Mouse (Mus musculus): ENCODE measurements around the gene Crcp. TPM values are rescaled to one million over a fixed set of nuclear protein-coding genes. Genes with fewer than 3 reads are reported as not detected.

Crcp gene
- total and polyA plus RNA-seq, 3 experiments, result 12.4 to 86.2 (median 45.0) TPM

- Histone ChIP-seq H3K4me1 (ENCODE audit: insufficient read depth, low read depth, low read length) (peaks cover 10% of the 10 kb centered on the region), H3K27me3 (ENCODE audit: insufficient read depth, low read length) (no peaks in the 10 kb centered on the region), H3K36me3 (replicated peaks) (peaks cover 24% of the 10 kb centered on the region), H3K4me3 (ENCODE audit: low read depth, low read length) (no peak overlapping the region), H3K9me3 (replicated peaks) (peaks cover 16% of the 10 kb centered on the region)
- TF ChIP-seq TAL1 (conservative IDR thresholded peaks at IDR 0.05; ENCODE audit: low read depth, low read length) (no peak), CTCF (IDR thresholded peaks at IDR 0.05; ENCODE audit: low read depth, low read length) (0 out of 2 replicates have a peak, but pooled peaks have one; percentile 28), POLR2AphosphoS5 (IDR thresholded peaks at IDR 0.05; ENCODE audit: insufficient replicate concordance, low read depth, low read length) (no peak), GATA1 (IDR thresholded peaks at IDR 0.05; ENCODE audit: borderline replicate concordance, low read length) (no peak), GATA2 (IDR thresholded peaks at IDR 0.05; ENCODE audit: borderline replicate concordance, low read depth, low read length) (no peak)
- DNase-seq (ENCODE audit: low spot score), result no peak
- ATAC-seq (ENCODE audit: extremely low read depth, insufficient number of reproducible peaks, low FRiP score, poor library complexity, severe bottlenecking), result no peak
These were observed 21.7 kb upstream of the Crcp start for GRCm38 (mm10) chr5:130007344-130007743.

- TF ChIP-seq TAL1 (conservative IDR thresholded peaks at IDR 0.05; ENCODE audit: low read depth, low read length) (no peak), GATA2 (IDR thresholded peaks at IDR 0.05; ENCODE audit: borderline replicate concordance, low read depth, low read length) (no peak), POLR2AphosphoS5 (IDR thresholded peaks at IDR 0.05; ENCODE audit: insufficient replicate concordance, low read depth, low read length) (no peak), CTCF (IDR thresholded peaks at IDR 0.05; ENCODE audit: low read depth, low read length) (no peak), GATA1 (IDR thresholded peaks at IDR 0.05; ENCODE audit: borderline replicate concordance, low read length) (no peak)
- no peak for ATAC-seq (ENCODE audit: extremely low read depth, insufficient number of reproducible peaks, low FRiP score, poor library complexity, severe bottlenecking)
- no peak for DNase-seq (ENCODE audit: low spot score)
These were observed 21.0 kb upstream of the Crcp start for GRCm38 (mm10) chr5:130008034-130008590.

GRCm38 (mm10) chr5:130009784-130010183 is 19.3 kb upstream of the Crcp start:
- Histone ChIP-seq H3K4me1 (ENCODE audit: insufficient read depth, low read depth, low read length) (peaks cover 6% of the 10 kb centered on the region; the same call in 1 of the 2 replicates), H3K27me3 (ENCODE audit: insufficient read depth, low read length) (no peaks in the 10 kb centered on the region), H3K36me3 (replicated peaks) (peaks cover 49% of the 10 kb centered on the region), H3K9me3 (replicated peaks) (peaks cover 16% of the 10 kb centered on the region), H3K4me3 (ENCODE audit: low read depth, low read length) (no peak overlapping the region)
- ATAC-seq (ENCODE audit: extremely low read depth, insufficient number of reproducible peaks, low FRiP score, poor library complexity, severe bottlenecking) (no peak), DNase-seq (ENCODE audit: low spot score) (no peak)
- TF ChIP-seq TAL1 (conservative IDR thresholded peaks at IDR 0.05; ENCODE audit: low read depth, low read length), result no peak
- TF ChIP-seq GATA2 (IDR thresholded peaks at IDR 0.05; ENCODE audit: borderline replicate concordance, low read depth, low read length), result no peak
- no peak for TF ChIP-seq POLR2AphosphoS5 (IDR thresholded peaks at IDR 0.05; ENCODE audit: insufficient replicate concordance, low read depth, low read length)
- no peak for TF ChIP-seq GATA1 (IDR thresholded peaks at IDR 0.05; ENCODE audit: borderline replicate concordance, low read length)
- TF ChIP-seq CTCF (IDR thresholded peaks at IDR 0.05; ENCODE audit: low read depth, low read length), result no peak

More at GRCm38 (mm10) chr5:130008034-130008590, 21.0 kb upstream of the Crcp start:
- no peaks in the 10 kb centered on the region for H3K27me3 ChIP-seq (ENCODE audit: insufficient read depth, low read length)
- peaks cover 11% of the 10 kb centered on the region for H3K4me1 ChIP-seq (ENCODE audit: insufficient read depth, low read depth, low read length)
- peaks cover 32% of the 10 kb centered on the region for H3K36me3 ChIP-seq (replicated peaks)
- no peak overlapping the region for H3K4me3 ChIP-seq (ENCODE audit: low read depth, low read length)
- H3K9me3 ChIP-seq (replicated peaks), result peaks cover 16% of the 10 kb centered on the region

DNA sequence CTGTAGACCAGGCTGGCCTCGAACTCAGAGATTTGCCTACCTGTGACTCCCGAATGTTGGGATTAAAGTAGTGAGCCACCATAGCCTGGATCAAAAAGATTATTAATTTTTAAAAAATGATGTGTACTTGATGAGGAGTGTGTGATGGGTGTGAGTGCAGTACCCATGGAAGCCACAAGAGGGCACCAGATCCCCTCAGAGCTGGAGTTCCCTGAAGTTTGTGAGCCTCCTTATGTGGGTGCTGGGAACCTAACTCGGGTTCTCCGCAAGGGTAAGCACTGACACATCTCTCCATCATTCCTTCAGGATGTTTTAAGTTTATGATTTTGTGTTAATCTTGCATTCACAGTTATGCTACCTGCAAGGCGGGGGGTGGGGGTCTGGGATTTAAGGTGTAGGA is 18.1 kb upstream of the Crcp start:
- Histone ChIP-seq H3K36me3 (replicated peaks) (peaks cover 59% of the 10 kb centered on the region), H3K4me3 (ENCODE audit: low read depth, low read length) (no peak overlapping the region), H3K27me3 (ENCODE audit: insufficient read depth, low read length) (no peaks in the 10 kb centered on the region), H3K9me3 (replicated peaks) (peaks cover 11% of the 10 kb centered on the region), H3K4me1 (ENCODE audit: insufficient read depth, low read depth, low read length) (peaks cover 6% of the 10 kb centered on the region; the same call in 1 of the 2 replicates)
- DNase-seq (ENCODE audit: low spot score) (no peak), ATAC-seq (ENCODE audit: extremely low read depth, insufficient number of reproducible peaks, low FRiP score, poor library complexity, severe bottlenecking) (no peak)
- peak; percentile 49; the same call in 1 of the 2 replicates for TF ChIP-seq CTCF (IDR thresholded peaks at IDR 0.05; ENCODE audit: low read depth, low read length)
- TF ChIP-seq GATA2 (IDR thresholded peaks at IDR 0.05; ENCODE audit: borderline replicate concordance, low read depth, low read length), result no peak

DNA sequence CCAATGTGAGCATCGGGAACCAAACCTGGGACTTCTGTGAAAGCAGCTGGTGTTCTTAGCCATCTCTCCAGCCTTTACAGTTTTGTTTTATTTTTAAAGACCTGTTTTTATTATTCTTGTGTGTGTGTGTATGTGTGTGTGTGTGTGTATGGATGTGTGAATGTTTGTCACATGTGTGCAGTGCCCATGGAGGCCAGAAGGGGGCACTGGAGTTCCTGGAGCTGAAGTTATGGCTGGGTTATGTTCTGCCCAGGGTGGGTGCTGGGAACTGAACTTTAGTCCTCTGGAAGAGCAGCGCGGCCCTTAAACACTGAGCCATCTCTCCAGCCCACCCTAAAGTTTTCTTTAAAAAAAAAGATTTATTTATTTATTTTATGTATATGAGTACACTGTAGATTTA is 14.0 kb upstream of the Crcp start:
- H3K4me1 ChIP-seq (ENCODE audit: insufficient read depth, low read depth, low read length), result peaks cover 9% of the 10 kb centered on the region
- H3K36me3 ChIP-seq (replicated peaks), result peaks cover 93% of the 10 kb centered on the region
- H3K4me3 ChIP-seq (ENCODE audit: low read depth, low read length), result no peak overlapping the region
- no peaks in the 10 kb centered on the region; the same call in 1 of the 2 replicates for H3K27me3 ChIP-seq (ENCODE audit: insufficient read depth, low read length)
- no peak for DNase-seq (ENCODE audit: low spot score)
- no peak for ATAC-seq (ENCODE audit: extremely low read depth, insufficient number of reproducible peaks, low FRiP score, poor library complexity, severe bottlenecking)
- TF ChIP-seq CTCF (IDR thresholded peaks at IDR 0.05; ENCODE audit: low read depth, low read length) (0 out of 2 replicates have a peak, but pooled peaks have one; percentile 15), GATA1 (IDR thresholded peaks at IDR 0.05; ENCODE audit: borderline replicate concordance, low read length) (no peak)
- H3K9me3 ChIP-seq (replicated peaks), result peaks cover 11% of the 10 kb centered on the region

- peaks cover 25% of the 10 kb centered on the region for H3K4me1 ChIP-seq (ENCODE audit: insufficient read depth, low read depth, low read length)
- H3K36me3 ChIP-seq (replicated peaks), result peaks cover 71% of the 10 kb centered on the region
- DNase-seq (ENCODE audit: low spot score) (no peak), ATAC-seq (ENCODE audit: extremely low read depth, insufficient number of reproducible peaks, low FRiP score, poor library complexity, severe bottlenecking) (no peak)
- no peaks in the 10 kb centered on the region for H3K9me3 ChIP-seq (replicated peaks)
- TF ChIP-seq GATA1 (IDR thresholded peaks at IDR 0.05; ENCODE audit: borderline replicate concordance, low read length) (no peak), TAL1 (conservative IDR thresholded peaks at IDR 0.05; ENCODE audit: low read depth, low read length) (no peak), CTCF (IDR thresholded peaks at IDR 0.05; ENCODE audit: low read depth, low read length) (no peak), POLR2AphosphoS5 (IDR thresholded peaks at IDR 0.05; ENCODE audit: insufficient replicate concordance, low read depth, low read length) (no peak), GATA2 (IDR thresholded peaks at IDR 0.05; ENCODE audit: borderline replicate concordance, low read depth, low read length) (no peak)
- no peak overlapping the region for H3K4me3 ChIP-seq (ENCODE audit: low read depth, low read length)
- H3K27me3 ChIP-seq (ENCODE audit: insufficient read depth, low read length), result no peaks in the 10 kb centered on the region; the same call in 1 of the 2 replicates
These were observed 9.6 kb upstream of the Crcp start for GRCm38 (mm10) chr5:130019461-130019860.

All from G1E (cell line).